Mouse (Mus musculus) myocyte (in vitro differentiated cells): Measurements from ENCODE around the gene Scube1. TPM values are rescaled to one million over a fixed set of nuclear protein-coding genes. Genes with fewer than 3 reads are reported as not detected.

Experiments
- H3K27me3 ChIP-seq: one replicate; pipeline ENCODE4 v1.6.1; 2011; ENCODE audit not compliant: control insufficient read depth, insufficient read depth, insufficient read length
- H3K36me3 ChIP-seq: one replicate; pipeline ENCODE4 v1.6.1; 2011; ENCODE audit not compliant: control insufficient read depth, insufficient read depth
- H3K4me2 ChIP-seq: one replicate; pipeline ENCODE4 v1.6.1; 2011; ENCODE audit warnings: low read depth, control low read depth
- H3K4me3 ChIP-seq: one replicate; pipeline ENCODE4 v1.5.1; 2011; ENCODE audit warnings: mild to moderate bottlenecking, control low read depth, moderate library complexity
- H3K79me2 ChIP-seq: one replicate; pipeline ENCODE4 v1.6.1; 2011; ENCODE audit not compliant: control insufficient read depth, insufficient read depth
- H3ac ChIP-seq: one replicate; pipeline ENCODE4 v1.6.1; 2011; ENCODE audit not compliant: control insufficient read depth, insufficient read length
- CEBPB ChIP-seq: IDR thresholded peaks from 2 replicates; pipeline ENCODE4 v1.6.1; 2011; ENCODE audit warnings: mild to moderate bottlenecking, moderate library complexity; ENCODE audit not compliant: poor library complexity, insufficient read depth, severe bottlenecking
- E2F4 ChIP-seq: IDR thresholded peaks from one replicate; pipeline ENCODE4 v1.6.1; 2011; ENCODE audit warnings: mild to moderate bottlenecking, control low read depth, moderate library complexity; ENCODE audit not compliant: insufficient read depth
- MAX ChIP-seq: IDR thresholded peaks from one replicate; pipeline ENCODE4 v1.6.1; 2011; ENCODE audit warnings: low read depth, mild to moderate bottlenecking, control low read depth
- MYOD1 ChIP-seq, 3 experiments: IDR thresholded peaks; one replicate each; pipeline ENCODE4 v1.6.1; 2011; ENCODE audit warnings: control low read depth in 2 of 3, low read depth in 2 of 3, mild to moderate bottlenecking in 2 of 3, moderate library complexity in 1 of 3; ENCODE audit not compliant: insufficient read length in 2 of 3, control insufficient read depth in 1 of 3
- MYOG ChIP-seq, 3 experiments: IDR thresholded peaks; one replicate each; pipeline ENCODE4 v1.6.1; 2011; ENCODE audit warnings: control low read depth in 2 of 3, low read depth in 2 of 3, mild to moderate bottlenecking in 2 of 3; ENCODE audit not compliant: insufficient read length in 2 of 3, control insufficient read depth in 1 of 3, insufficient read depth in 1 of 3
- POLR2A ChIP-seq: IDR thresholded peaks from one replicate; pipeline ENCODE4 v1.6.1; 2011; ENCODE audit warnings: low read depth, mild to moderate bottlenecking, control low read depth, moderate library complexity; ENCODE audit not compliant: insufficient read length
- POLR2AphosphoS2 ChIP-seq: IDR thresholded peaks from one replicate; pipeline ENCODE4 v1.6.1; 2011; ENCODE audit warnings: low read depth, control low read depth; ENCODE audit not compliant: insufficient read length
- REST ChIP-seq: IDR thresholded peaks from one replicate; pipeline ENCODE4 v1.6.1; 2011; ENCODE audit warnings: mild to moderate bottlenecking, control low read depth, moderate library complexity; ENCODE audit not compliant: insufficient read depth, insufficient read length
- SRF ChIP-seq: IDR thresholded peaks from one replicate; pipeline ENCODE4 v1.6.1; 2011; ENCODE audit warnings: low read depth; ENCODE audit not compliant: control insufficient read depth, insufficient read length
- TCF12 ChIP-seq: IDR thresholded peaks from one replicate; pipeline ENCODE4 v1.6.1; 2011; ENCODE audit warnings: mild to moderate bottlenecking, control low read depth; ENCODE audit not compliant: poor library complexity, insufficient read depth, severe bottlenecking
- TCF3 ChIP-seq: IDR thresholded peaks from one replicate; pipeline ENCODE4 v1.6.1; 2011; ENCODE audit warnings: low read depth, control low read depth; ENCODE audit not compliant: insufficient read length
- USF1 ChIP-seq: IDR thresholded peaks from one replicate; pipeline ENCODE4 v1.6.1; 2011; ENCODE audit warnings: low read depth, mild to moderate bottlenecking, control low read depth, moderate library complexity
- polyA plus RNA-seq: library from polyadenylated mRNA; unstranded; fragments of >200 nt; fragmentation: generic; extraction: Trizol; gene quantifications from one replicate; pipeline ENCODE4 v1.2.1, GENCODE M21; 2012; ENCODE audit warnings: missing spikeins

The Scube1 gene
- polyA plus RNA-seq, 1 experiment, result not detected

DNA sequence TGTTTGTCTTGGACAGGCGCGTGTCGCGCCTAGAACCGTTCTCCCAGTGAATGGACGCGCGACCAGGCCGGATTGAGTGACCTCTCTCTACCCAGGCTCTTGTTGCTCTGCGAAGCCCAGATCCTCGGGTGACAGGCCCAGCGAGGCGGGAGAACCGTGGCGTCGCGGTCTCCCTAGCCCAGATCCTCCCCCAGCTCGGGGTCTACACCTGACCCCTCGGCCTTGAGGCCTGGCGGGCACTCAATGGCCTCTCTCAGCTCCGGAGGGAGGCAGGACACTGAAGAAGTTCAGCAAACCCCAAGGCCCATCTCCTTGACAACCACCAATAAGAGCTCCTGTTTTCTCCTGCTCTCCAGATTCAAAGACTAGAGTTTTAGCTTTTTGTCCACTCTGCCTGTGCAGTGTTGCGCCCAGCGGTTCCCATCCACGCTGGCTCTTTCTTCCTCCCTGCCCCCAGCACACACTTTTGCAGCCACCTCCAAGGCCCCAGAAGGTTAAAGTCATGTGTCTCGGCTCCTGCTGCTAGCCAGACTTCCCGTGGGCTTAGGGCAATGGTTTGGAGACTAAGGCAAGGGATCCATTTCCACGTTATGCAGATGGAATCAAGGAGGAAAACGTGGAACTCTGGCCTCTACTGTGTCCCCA, 857 bp upstream of the Scube1 start:
- H3ac ChIP-seq, result no peak overlapping the region
- TF ChIP-seq SRF (no peak), POLR2AphosphoS2 (no peak), MYOG (IDR thresholded peaks at IDR 0.05; ENCODE audit: control insufficient read depth in 1 of 3, insufficient read depth in 1 of 3, insufficient read length in 2 of 3, low read depth in 2 of 3) (no peak), CEBPB (no peak), TCF3 (no peak), POLR2A (no peak), MAX (no peak), MYOD1 (IDR thresholded peaks at IDR 0.05; ENCODE audit: control insufficient read depth in 1 of 3, insufficient read length in 2 of 3, low read depth in 2 of 3) (no peak), TCF12 (no peak), REST (no peak), E2F4 (no peak), USF1 (no peak)
- H3K36me3 ChIP-seq, result no peaks in the 10 kb centered on the region
- no peak overlapping the region for H3K4me2 ChIP-seq
- H3K79me2 ChIP-seq, result no peaks in the 10 kb centered on the region
- peaks cover 50% of the 10 kb centered on the region for H3K27me3 ChIP-seq
- H3K4me3 ChIP-seq, result no peak overlapping the region

DNA sequence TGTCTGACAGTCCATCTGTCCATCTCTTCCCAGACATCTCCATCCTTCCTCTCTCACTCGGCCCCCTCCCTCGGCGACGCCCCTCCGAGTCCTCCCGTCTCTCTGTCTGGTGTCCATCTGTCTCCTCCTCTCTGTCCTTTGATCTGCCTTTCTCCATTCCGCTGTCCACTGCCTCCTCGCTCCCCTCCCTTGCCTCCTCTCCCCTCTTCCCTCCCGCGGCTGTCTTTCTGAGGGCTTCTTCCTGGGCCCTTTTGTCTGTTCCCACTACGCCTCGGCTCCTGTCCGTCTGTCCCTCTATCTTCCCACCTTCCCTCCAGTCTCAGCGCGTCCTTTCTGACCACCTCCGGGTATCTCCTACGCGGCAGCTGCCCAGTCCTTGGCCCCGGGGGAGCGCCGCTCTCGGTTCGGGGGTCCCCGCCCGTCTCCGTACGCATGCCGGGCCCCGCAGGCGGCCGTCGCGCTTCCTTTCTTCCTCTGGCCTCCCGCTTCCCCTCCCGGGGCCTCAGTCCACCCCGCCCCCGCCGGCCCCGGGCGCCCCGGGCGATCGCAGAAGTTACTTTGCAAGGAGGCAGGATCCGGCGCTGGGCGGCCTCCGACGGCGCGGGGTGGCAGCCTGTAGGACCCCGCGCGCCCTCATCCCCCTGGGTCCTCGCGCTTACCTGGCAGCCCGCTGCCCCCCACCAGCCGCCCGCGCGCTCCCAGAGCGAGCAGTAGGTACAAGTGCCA, 498 bp downstream of the Scube1 start:
- TF ChIP-seq USF1 (no peak), POLR2A (no peak), MYOD1 (IDR thresholded peaks at IDR 0.05; ENCODE audit: control insufficient read depth in 1 of 3, insufficient read length in 2 of 3, low read depth in 2 of 3) (no peak), POLR2AphosphoS2 (no peak), SRF (no peak), E2F4 (no peak), CEBPB (no peak)
- no peaks in the 10 kb centered on the region for H3K36me3 ChIP-seq
- peaks cover 57% of the 10 kb centered on the region for H3K27me3 ChIP-seq
- no peak overlapping the region for H3K4me3 ChIP-seq
- H3ac ChIP-seq, result no peak overlapping the region
- H3K4me2 ChIP-seq, result no peak overlapping the region
- H3K79me2 ChIP-seq, result no peaks in the 10 kb centered on the region

DNA sequence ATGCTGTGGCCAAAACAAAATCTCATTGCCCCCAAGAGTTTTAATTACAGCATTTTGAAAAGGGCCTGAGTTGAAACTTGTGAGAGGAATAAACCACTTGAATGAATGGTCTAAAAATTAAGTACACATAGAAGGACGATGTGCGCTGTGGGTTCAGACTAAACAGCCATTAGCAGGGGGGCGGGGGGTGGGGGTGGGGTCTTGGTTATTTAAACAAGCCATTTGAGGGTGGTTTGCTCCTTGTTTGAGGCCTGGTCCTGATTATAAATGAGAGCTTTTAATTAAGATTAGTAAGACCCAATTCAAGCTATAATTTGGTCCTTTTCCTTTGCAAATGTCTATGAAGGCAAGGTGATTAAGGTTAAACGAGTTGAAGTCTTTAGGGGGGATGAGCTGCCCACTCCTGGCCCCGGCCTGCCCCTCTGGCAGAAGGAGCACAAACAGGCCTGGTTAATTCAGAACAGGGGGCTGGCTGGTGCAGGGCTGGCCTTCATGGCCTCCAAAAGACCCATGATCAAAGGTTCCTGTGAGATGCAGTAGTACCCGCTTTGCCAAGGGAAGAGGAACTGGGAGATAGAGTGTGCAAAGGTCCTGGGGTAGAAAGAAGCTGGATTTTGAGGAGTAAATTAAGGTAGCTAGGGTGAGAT, 9.1 kb downstream of the Scube1 start:
- H3K36me3 ChIP-seq, result no peaks in the 10 kb centered on the region
- TF ChIP-seq CEBPB (no peak), POLR2A (no peak), POLR2AphosphoS2 (no peak), MAX (no peak), E2F4 (no peak), MYOD1 (IDR thresholded peaks at IDR 0.05; ENCODE audit: control insufficient read depth in 1 of 3, insufficient read length in 2 of 3, low read depth in 2 of 3) (no peak)
- no peak overlapping the region for H3ac ChIP-seq
- no peak overlapping the region for H3K4me3 ChIP-seq
- H3K4me2 ChIP-seq, result no peak overlapping the region
- no peaks in the 10 kb centered on the region for H3K79me2 ChIP-seq
- H3K27me3 ChIP-seq, result peaks cover 46% of the 10 kb centered on the region

DNA sequence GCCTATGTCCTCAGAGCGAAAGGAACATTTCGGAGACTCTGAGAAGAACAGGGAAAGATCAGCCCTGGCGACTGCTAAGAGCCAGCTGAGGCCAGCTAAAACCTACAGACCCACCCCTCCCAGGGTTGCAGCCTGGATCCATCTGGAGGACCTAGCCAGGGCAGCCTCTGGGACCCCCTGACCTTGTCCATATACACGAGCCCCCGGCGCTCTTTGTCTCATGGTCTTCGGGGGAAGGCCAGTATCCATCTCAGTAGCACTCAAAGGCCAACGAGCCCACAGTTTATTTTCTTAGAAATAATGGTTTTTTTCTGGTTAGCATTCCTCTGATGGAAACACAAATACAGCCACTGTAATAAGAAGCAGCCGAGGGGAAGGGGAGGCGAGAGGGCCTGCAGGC, 12.0 kb downstream of the Scube1 start:
- Histone ChIP-seq H3K79me2 (no peaks in the 10 kb centered on the region), H3K27me3 (peaks cover 50% of the 10 kb centered on the region), H3ac (no peak overlapping the region), H3K4me3 (no peak overlapping the region), H3K36me3 (no peaks in the 10 kb centered on the region), H3K4me2 (no peak overlapping the region)
- no peak for TF ChIP-seq CEBPB

DNA sequence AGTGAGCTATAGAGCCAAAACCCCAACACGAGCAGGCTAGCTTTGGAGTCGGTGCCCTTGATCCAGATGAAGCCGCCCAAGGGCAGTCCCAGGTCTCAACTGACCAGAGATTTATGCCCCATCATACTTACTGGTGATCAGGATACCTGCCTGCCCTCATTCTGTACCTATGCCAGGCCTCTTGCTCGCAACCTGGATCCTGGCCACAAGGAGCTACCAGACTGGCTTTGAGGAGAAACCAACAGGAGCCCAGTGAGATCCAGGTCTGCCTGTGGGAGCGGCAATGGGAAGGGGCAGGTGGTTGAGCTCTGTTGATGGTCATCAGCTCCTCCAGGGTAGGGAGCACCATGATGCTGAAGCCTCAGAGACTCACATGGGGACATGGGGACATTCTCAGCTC, 12.5 kb downstream of the Scube1 start:
- Histone ChIP-seq H3K79me2 (no peaks in the 10 kb centered on the region), H3ac (no peak overlapping the region), H3K4me2 (no peak overlapping the region), H3K36me3 (no peaks in the 10 kb centered on the region), H3K4me3 (no peak overlapping the region), H3K27me3 (peaks cover 53% of the 10 kb centered on the region)
- TF ChIP-seq MAX, result no peak
- no peak for TF ChIP-seq TCF12
- no peak for TF ChIP-seq POLR2A
- TF ChIP-seq MYOD1 (IDR thresholded peaks at IDR 0.05; ENCODE audit: control insufficient read depth in 1 of 3, insufficient read length in 2 of 3, low read depth in 2 of 3), result no peak
- TF ChIP-seq CEBPB, result no peak
- no peak for TF ChIP-seq USF1
- TF ChIP-seq E2F4, result no peak
- TF ChIP-seq SRF, result no peak
- no peak for TF ChIP-seq POLR2AphosphoS2
- no peak for TF ChIP-seq MYOG (IDR thresholded peaks at IDR 0.05; ENCODE audit: control insufficient read depth in 1 of 3, insufficient read depth in 1 of 3, insufficient read length in 2 of 3, low read depth in 2 of 3)
- no peak for TF ChIP-seq REST
- TF ChIP-seq TCF3, result no peak
